Mouse (Mus musculus): ENCODE data around the gene Fsd2.

Fsd2 gene

DNA sequence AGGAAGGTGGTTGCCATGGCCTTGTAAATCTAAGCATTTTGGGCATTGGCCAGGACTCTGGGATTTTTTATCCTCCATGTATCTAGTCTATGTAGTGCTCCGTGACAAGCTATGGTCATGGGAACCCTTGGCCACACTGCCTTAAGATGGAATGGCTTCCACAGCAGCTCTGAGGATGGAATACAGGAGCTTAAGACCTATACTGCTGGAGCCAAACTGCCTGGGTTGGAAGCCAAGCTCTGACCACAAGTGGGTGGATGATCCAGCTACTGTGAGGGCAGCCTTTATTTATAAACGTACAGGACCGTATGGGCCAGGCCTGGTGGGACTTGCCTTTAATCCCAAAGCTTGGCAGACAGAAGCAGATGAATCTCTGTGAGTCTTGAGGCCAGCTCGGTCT is 30.3 kb downstream of the Fsd2 start:
- no peak for TF ChIP-seq GATA4 (IDR thresholded peaks at IDR 0.05; ENCODE audit: insufficient replicate concordance, low read length)

DNA sequence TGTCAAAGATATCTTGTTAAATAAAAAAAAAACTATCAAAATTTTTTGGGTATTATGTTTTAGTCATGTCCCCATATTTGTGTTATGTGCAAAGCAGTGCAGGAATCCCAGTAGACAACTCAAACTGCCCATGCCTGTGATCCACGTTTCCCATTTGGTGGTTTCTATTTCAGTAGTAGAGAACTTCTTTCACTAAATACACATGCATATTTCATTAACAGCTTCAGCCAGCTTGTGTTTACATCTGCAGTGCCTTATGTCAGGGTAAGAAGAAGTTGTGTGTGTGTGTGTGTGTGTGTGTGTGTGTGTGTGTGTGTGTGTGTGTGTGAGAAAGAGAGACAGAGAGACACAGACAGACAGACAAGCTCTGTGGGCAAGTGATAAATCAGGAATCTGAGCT is 35.3 kb downstream of the Fsd2 start:
- TF ChIP-seq GATA4 (IDR thresholded peaks at IDR 0.05; ENCODE audit: insufficient replicate concordance, low read length) = no peak

- TF ChIP-seq GATA4 (IDR thresholded peaks at IDR 0.05; ENCODE audit: insufficient replicate concordance, low read length) = no peak
These were observed 37.8 kb downstream of the Fsd2 start for GRCm38 (mm10) chr7:81528918-81529317.

DNA sequence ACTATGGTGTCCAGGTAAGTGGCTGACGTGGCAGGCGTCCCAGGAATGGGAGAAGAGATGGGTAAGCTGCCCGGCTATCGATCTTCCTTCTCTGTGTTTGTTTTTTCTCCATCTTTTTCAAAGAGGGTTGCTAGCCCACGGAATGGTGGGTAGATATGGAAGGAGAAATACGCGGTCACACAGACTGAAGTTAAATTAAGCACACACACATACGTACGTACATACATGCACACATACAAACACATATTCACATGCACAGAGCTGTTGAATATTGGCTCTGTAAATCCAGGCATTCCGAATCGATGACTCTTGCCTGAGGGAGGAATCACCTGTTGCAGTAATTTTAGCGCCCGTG is 43.1 kb downstream of the Fsd2 start:
- TF ChIP-seq GATA4 (IDR thresholded peaks at IDR 0.05; ENCODE audit: insufficient replicate concordance, low read length) = no peak

- no peak for TF ChIP-seq GATA4 (IDR thresholded peaks at IDR 0.05; ENCODE audit: insufficient replicate concordance, low read length)
These were observed 43.6 kb downstream of the Fsd2 start for GRCm38 (mm10) chr7:81523008-81523662.

GRCm38 (mm10) chr7:81516154-81517030 is 50.4 kb downstream of the Fsd2 start:
- no peak for TF ChIP-seq GATA4 (IDR thresholded peaks at IDR 0.05; ENCODE audit: insufficient replicate concordance, low read length)

DNA sequence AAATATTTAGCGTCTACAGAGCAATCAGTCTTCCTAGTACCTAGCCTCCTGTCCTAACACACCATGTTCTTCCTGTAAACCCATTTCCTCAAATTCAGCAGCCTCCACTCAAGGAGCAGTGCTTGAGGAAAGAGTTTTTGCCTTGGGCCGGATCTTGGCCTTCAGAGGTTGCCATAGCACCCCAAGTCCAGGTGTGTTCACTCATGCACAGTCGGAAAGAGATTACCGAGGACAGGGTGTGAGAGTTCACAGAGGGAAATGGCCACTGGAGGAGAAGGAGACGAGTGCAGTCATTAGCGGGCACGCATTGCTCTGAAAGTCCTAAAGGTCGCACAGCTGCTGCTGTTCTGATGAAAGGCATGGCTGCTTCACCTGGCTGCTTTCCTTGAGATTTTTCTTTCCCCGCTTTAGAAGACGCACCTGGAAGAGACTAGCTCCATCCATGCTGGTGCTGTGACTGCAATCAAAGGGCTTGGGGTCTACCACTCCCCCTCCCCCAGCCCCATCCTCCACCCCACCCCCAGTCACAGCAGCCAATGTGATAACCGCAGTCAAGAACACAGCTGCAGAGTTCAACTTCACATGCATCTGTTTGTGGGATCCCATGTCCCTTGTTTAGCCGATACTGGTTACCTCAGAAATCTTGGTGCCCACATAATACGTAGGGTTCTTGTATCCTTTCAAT is 51.7 kb downstream of the Fsd2 start:
- no peak for TF ChIP-seq GATA4 (IDR thresholded peaks at IDR 0.05; ENCODE audit: insufficient replicate concordance, low read length)

GRCm38 (mm10) chr7:81501050-81501449 is 65.7 kb downstream of the Fsd2 start:
- no peak for TF ChIP-seq GATA4 (IDR thresholded peaks at IDR 0.05; ENCODE audit: insufficient replicate concordance, low read length)

- no peak for TF ChIP-seq GATA4 (IDR thresholded peaks at IDR 0.05; ENCODE audit: insufficient replicate concordance, low read length)
These were observed 68.6 kb downstream of the Fsd2 start, which contains the start of gene BC048679 for GRCm38 (mm10) chr7:81498181-81498580. BC048679 (minus strand) TSS chr7:81498281.

DNA sequence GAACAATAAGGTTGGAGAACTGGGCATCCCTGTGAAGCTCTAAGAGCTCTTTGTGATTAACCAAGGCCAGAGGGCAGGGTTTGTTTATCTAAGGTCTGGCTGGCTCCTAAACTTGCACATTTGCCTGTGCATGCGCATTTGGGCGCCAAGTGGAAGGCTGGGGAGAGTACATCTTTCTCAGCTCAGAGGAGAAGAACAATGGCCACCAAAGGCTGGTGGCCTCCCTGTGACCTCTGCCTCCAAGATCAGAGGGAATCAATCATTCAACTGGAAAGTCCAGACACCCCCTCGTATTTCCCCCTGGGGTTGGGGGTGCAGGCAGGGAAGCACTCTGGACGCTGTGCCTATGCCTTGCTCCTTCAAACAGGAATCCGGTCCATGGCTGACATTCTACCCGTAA is 69.6 kb downstream of the Fsd2 start:
- TF ChIP-seq GATA4 (IDR thresholded peaks at IDR 0.05; ENCODE audit: insufficient replicate concordance, low read length) = no peak

DNA sequence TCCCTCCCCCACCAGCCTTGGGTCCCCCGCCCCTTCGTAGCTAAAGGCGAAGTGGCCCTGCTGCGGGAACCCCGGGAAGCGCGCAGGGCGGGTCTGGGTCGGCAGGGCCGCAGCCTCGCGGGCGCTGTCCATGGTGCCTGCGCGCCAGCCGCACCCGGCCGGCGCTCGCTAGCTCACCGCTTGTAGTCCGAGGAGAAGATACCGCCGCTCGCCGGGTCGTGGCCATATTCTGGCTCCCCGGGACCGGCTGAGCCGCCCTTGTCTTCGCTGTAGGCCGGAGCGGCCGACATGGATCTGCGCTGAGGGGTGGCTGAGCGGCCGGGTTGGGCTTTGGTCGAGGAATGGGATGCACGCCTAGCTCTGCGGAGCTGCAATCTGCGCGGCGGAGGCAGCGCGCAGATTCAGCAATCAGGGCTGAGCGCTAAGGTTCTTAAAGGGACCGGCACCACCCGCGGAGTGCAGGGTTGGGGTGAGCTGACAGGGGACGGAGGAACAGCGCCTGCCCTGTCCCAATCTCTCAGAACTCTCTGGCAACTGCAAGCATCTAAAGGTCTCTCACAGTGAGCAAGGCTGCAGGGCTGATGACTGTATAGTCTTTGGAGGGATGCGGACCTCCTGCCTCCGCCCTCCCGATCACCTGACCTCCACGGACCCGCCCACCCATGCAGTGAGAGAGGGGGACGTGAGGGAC is 73.3 kb downstream of the Fsd2 start, which contains the start of gene Ap3b2:
Gene Ap3b2 (minus strand): TSS at position 595 of the 691 bp plus-strand sequence.
- TF ChIP-seq GATA4 (IDR thresholded peaks at IDR 0.05; ENCODE audit: insufficient replicate concordance, low read length) = no peak

GRCm38 (mm10) chr7:81492628-81493027 is 74.1 kb downstream of the Fsd2 start:
- no peak for TF ChIP-seq GATA4 (IDR thresholded peaks at IDR 0.05; ENCODE audit: insufficient replicate concordance, low read length)

DNA sequence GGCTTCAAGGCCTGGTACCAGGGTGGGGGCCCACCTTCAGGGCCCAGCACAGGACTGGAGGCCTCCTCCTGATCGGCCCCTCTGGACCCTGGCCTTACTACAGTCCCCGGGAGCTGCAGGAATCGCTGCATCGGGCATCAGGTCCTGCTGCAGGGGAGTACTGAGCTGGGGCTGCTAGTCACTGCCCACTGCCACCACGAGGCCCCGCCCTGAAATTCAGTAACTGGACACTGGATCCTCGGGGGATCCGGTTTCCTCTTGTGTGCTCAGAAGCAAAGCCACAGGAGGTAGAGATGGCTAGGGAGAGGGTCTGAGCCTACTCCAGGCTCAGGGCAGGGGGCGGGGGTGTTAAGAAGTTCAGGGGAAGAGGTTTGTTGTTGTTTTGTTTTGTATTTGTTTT is 77.1 kb downstream of the Fsd2 start:
- no peak for TF ChIP-seq GATA4 (IDR thresholded peaks at IDR 0.05; ENCODE audit: insufficient replicate concordance, low read length)

Measured in liver, adult (tissue).